Comparison of ENCODE assay signal across 8 mouse cellular contexts in genomic region chr7:124347218-124348017, GRCm38 (mm10).
A peak's percentile ranks its signal among the peaks of the same experiment; 100 is the strongest.
DNase-seq lines count a peak whose midpoint lies in the region; ATAC-seq and TF ChIP-seq lines count a peak whose summit lies in the region.

No protein-coding gene starts in this region.

- H3K9me3 ChIP-seq in heart, embryonic 12.5 days (replicated peaks): no peaks in the 10 kb centered on the region
- H3K9me3 ChIP-seq in heart, embryonic 10.5 days: no peaks in the 10 kb centered on the region
- H3K9me3 ChIP-seq in forebrain, embryonic 12.5 days: no peaks in the 10 kb centered on the region
- H3K9me3 ChIP-seq in midbrain, embryonic 11.5 days (ENCODE audit: control insufficient read depth, low read length): no peaks in the 10 kb centered on the region
- no peaks in the 10 kb centered on the region for H3K9me3 ChIP-seq in intestine, postnatal 0 days (ENCODE audit: control insufficient read depth)

- H3K36me3 ChIP-seq in heart, embryonic 12.5 days: no peaks in the 10 kb centered on the region
- no peaks in the 10 kb centered on the region for H3K36me3 ChIP-seq in heart, embryonic 10.5 days
- no peaks in the 10 kb centered on the region for H3K36me3 ChIP-seq in forebrain, embryonic 12.5 days (replicated peaks)
- no peaks in the 10 kb centered on the region for H3K36me3 ChIP-seq in midbrain, embryonic 11.5 days (ENCODE audit: control insufficient read depth, insufficient read depth, low read length)
- H3K36me3 ChIP-seq in intestine, postnatal 0 days (ENCODE audit: control insufficient read depth, insufficient read depth): no peaks in the 10 kb centered on the region

- 45% methylated on average over 13 of the region's 13 CpGs for WGBS in heart, embryonic 12.5 days
- WGBS in heart, embryonic 10.5 days: 53% methylated on average over 13 of the region's 13 CpGs
- WGBS in forebrain, embryonic 12.5 days: 22% methylated on average over 13 of the region's 13 CpGs
- 42% methylated on average over 13 of the region's 13 CpGs for WGBS in midbrain, embryonic 11.5 days
- WGBS in intestine, postnatal 0 days: 49% methylated on average over 13 of the region's 13 CpGs

- H3K4me3 ChIP-seq in heart, embryonic 12.5 days: no peak overlapping the region
- H3K4me3 ChIP-seq in heart, embryonic 10.5 days: no peak overlapping the region
- H3K4me3 ChIP-seq in forebrain, embryonic 12.5 days (replicated peaks): 0 out of 2 replicates have a peak overlapping the region, but pooled peaks have one; percentile 8
- H3K4me3 ChIP-seq in midbrain, embryonic 11.5 days (ENCODE audit: low read depth, low read length): no peak overlapping the region
- no peak overlapping the region for H3K4me3 ChIP-seq in intestine, postnatal 0 days (ENCODE audit: low read depth, low read length)

- TF ChIP-seq CTCF in intestine, postnatal 0 days (IDR thresholded peaks at IDR 0.05; ENCODE audit: low read depth): no peak

- peak overlapping the region; percentile 31 for H3K4me2 ChIP-seq in heart, embryonic 12.5 days
- H3K4me2 ChIP-seq in forebrain, embryonic 12.5 days: peak overlapping the region; percentile 28
- H3K4me2 ChIP-seq in midbrain, embryonic 11.5 days: peak overlapping the region; percentile 7; the same call in 1 of the 2 replicates
- H3K4me2 ChIP-seq in intestine, postnatal 0 days (replicated peaks; ENCODE audit: low read depth): no peak overlapping the region

- no peak for ATAC-seq in heart, embryonic 12.5 days (ENCODE audit: insufficient number of reproducible peaks, low FRiP score)
- ATAC-seq in forebrain, embryonic 12.5 days (ENCODE audit: low FRiP score): peak; percentile 79; the same call in 1 of the 2 replicates
- ATAC-seq in midbrain, embryonic 11.5 days (ENCODE audit: low FRiP score): peak; percentile 87
- no peak for ATAC-seq in intestine, postnatal 0 days

- H3K4me1 ChIP-seq in heart, embryonic 12.5 days (replicated peaks): 0 out of 2 replicates have a peak, but pooled peaks cover 8% of the 10 kb centered on the region
- no peaks in the 10 kb centered on the region for H3K4me1 ChIP-seq in heart, embryonic 10.5 days
- H3K4me1 ChIP-seq in forebrain, embryonic 12.5 days: peaks cover 13% of the 10 kb centered on the region; the same call in 1 of the 2 replicates
- H3K4me1 ChIP-seq in midbrain, embryonic 11.5 days (ENCODE audit: control insufficient read depth, insufficient read depth, low read length): no peaks in the 10 kb centered on the region; the same call in 1 of the 2 replicates
- H3K4me1 ChIP-seq in intestine, postnatal 0 days (replicated peaks; ENCODE audit: control insufficient read depth, insufficient read depth, low read length): no peaks in the 10 kb centered on the region

- no peaks in the 10 kb centered on the region for H3K27me3 ChIP-seq in heart, embryonic 12.5 days (replicated peaks)
- no peaks in the 10 kb centered on the region for H3K27me3 ChIP-seq in heart, embryonic 10.5 days (ENCODE audit: insufficient read depth, poor library complexity, severe bottlenecking)
- H3K27me3 ChIP-seq in forebrain, embryonic 12.5 days: no peaks in the 10 kb centered on the region
- H3K27me3 ChIP-seq in midbrain, embryonic 11.5 days (ENCODE audit: control insufficient read depth, insufficient read depth, low read length): no peaks in the 10 kb centered on the region
- H3K27me3 ChIP-seq in intestine, postnatal 0 days (replicated peaks; ENCODE audit: control insufficient read depth, insufficient read depth, low read length): no peaks in the 10 kb centered on the region

- no peak for DNase-seq in heart, embryonic 10.5 days (ENCODE audit: low spot score)
- DNase-seq in kidney, adult 9 months: peak; percentile 65
- no peak for DNase-seq in midbrain, embryonic 11.5 days (ENCODE audit: low spot score, missing footprints)
- no peak for DNase-seq in spleen, adult 18-20 months
- DNase-seq in urinary bladder, postnatal 25 days (ENCODE audit: low spot score): no peak

- no peak overlapping the region for H3K27ac ChIP-seq in heart, embryonic 12.5 days (ENCODE audit: poor library complexity, severe bottlenecking)
- H3K27ac ChIP-seq in heart, embryonic 10.5 days: no peak overlapping the region
- H3K27ac ChIP-seq in forebrain, embryonic 12.5 days: peak overlapping the region; percentile 72
- no peak overlapping the region for H3K27ac ChIP-seq in midbrain, embryonic 11.5 days (ENCODE audit: low read depth, low read length)
- no peak overlapping the region for H3K27ac ChIP-seq in intestine, postnatal 0 days (ENCODE audit: low read depth, low read length)

- H3K9ac ChIP-seq in heart, embryonic 12.5 days: no peak overlapping the region
- no peak overlapping the region for H3K9ac ChIP-seq in forebrain, embryonic 12.5 days
- H3K9ac ChIP-seq in midbrain, embryonic 11.5 days (ENCODE audit: low read length): no peak overlapping the region
- H3K9ac ChIP-seq in intestine, postnatal 0 days (ENCODE audit: low read depth, low read length): no peak overlapping the region

Comparison
In these comparisons a context has a peak if more than half of its experiments do, and no peak if none do; other contexts are left out.
1. ATAC-seq: peak in forebrain, embryonic 12.5 days (single experiment) and midbrain, embryonic 11.5 days (single experiment); none in heart, embryonic 12.5 days (single experiment) and intestine, postnatal 0 days (single experiment).